Mouse (Mus musculus): ENCODE measurements around the gene Fam81a.

DNA sequence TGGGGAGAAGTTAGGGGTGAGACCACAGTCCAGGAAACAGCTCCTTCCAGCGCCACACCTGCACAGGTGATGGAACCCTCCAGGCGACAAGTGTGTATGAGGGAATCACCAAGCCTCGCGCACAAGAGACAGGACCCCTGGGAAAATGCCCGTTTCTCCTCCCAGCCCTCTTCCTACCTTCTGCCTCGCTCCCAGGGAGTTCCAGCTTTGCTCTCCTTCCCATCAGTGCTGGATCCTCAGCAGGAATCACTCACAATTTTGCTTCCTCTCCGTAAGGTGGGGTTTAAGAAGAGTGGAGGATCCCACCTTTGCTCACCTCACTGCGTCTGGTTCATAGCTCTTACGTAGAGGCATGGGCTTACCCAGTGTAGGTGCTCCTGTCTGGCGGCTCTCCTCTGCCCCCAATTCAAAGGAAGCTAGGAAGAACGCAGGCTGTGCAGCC is 454 bp downstream of the Fam81a start:
- no peak for TF ChIP-seq CTCF (IDR thresholded peaks at IDR 0.05)
- no peak for TF ChIP-seq EP300 (IDR thresholded peaks at IDR 0.05)
